Mouse (Mus musculus) cortical plate, adult 2 months (tissue): ENCODE data around the gene Rasgrp2. TPM values are rescaled to one million over a fixed set of nuclear protein-coding genes. Genes with fewer than 3 reads are reported as not detected.
A peak's percentile ranks its signal among the peaks of the same experiment; 100 is the strongest.

Experiments used
- H3K27ac ChIP-seq: fragments of 200-500 bp; 2 replicates; pipeline ENCODE4 v1.5.1; 2012; ENCODE audit warnings: low read length, control low read depth, inconsistent platforms; ENCODE audit not compliant: insufficient read depth
- H3K4me1 ChIP-seq: fragments of 200-500 bp; 2 replicates; pipeline ENCODE4 v1.6.1; 2011; ENCODE audit warnings: low read length; ENCODE audit not compliant: control insufficient read depth, insufficient read depth
- H3K4me3 ChIP-seq: fragments of 200-500 bp; 2 replicates; pipeline ENCODE4 v1.5.1; 2011; ENCODE audit warnings: mild to moderate bottlenecking, low read length, control low read depth; ENCODE audit not compliant: insufficient read depth
- CTCF ChIP-seq: fragments of 200-500 bp; IDR thresholded peaks from 2 replicates; pipeline ENCODE4 v1.5.1; 2011; ENCODE audit warnings: mild to moderate bottlenecking, control low read depth, low read length; ENCODE audit not compliant: insufficient read depth; ENCODE audit errors: extremely low read depth
- POLR2A ChIP-seq: fragments of 200-500 bp; IDR thresholded peaks from 2 replicates; pipeline ENCODE4 v1.6.1; 2011; ENCODE audit warnings: mild to moderate bottlenecking, low read length, control low read depth; ENCODE audit not compliant: insufficient read depth; ENCODE audit errors: extremely low read depth
- polyA plus RNA-seq: library from polyadenylated mRNA; depleted of rRNA; stranded (reverse); fragments of >200 nt; gene quantifications from 2 replicates; pipeline ENCODE4 v1.2.3, GENCODE M21; 2012

The Rasgrp2 gene
- polyA plus RNA-seq, 1 experiment = 78.6 TPM

DNA sequence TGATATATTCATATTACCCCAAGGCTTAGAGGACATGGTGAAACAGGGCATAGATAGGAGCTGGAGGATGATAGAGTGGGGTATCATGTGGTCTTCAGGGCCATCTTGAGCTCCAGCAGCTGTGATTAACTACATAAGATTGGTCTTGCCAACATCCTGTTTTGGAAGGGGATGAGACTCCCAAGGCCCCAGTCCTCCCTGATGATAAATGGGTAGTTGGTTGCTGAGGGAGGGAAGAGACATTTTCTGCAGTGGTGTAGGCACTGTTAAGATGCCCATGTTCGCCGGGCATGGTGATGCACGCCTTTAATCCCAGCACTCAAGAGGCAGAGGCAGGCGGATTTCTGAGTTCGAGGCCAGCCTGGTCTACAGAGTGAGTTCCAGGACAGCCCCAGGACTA lies 17.9 kb upstream of the Rasgrp2 start:
- Histone ChIP-seq H3K4me1 (no peaks in the 10 kb centered on the region), H3K4me3 (no peak overlapping the region), H3K27ac (no peak overlapping the region)
- TF ChIP-seq POLR2A = no peak

DNA sequence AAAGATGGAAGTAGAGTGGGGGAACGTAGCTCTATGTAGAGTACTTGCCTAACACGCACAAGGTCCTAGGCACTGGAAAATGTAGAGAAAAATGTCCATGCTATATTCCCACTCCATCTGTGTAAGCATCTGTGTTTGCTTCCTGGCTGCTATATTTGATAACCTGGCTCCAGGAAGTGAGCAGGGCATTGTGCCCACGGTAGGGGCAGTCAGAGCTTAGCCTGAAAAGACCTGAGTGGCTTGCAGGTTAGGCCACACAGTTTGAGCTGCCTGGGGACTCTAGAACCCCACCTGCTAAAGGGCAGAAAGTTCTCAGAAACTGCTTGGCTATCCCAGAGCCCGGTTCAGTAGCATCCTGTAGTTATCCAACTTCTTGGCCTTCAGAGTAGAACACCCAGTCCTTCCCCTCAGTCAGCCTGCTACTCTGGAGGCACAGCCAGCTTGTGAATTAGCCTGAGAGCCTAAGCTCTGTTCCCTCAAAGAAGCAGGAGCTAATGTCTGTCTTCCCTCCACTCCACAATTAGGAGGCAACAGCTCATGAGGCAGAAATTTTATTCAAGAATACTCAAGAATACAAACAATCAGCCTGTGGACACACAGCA lies 16.7 kb upstream of the Rasgrp2 start:
- no peak for TF ChIP-seq POLR2A
- TF ChIP-seq CTCF = no peak
- Histone ChIP-seq H3K4me3 (no peak overlapping the region), H3K27ac (no peak overlapping the region), H3K4me1 (no peaks in the 10 kb centered on the region)

DNA sequence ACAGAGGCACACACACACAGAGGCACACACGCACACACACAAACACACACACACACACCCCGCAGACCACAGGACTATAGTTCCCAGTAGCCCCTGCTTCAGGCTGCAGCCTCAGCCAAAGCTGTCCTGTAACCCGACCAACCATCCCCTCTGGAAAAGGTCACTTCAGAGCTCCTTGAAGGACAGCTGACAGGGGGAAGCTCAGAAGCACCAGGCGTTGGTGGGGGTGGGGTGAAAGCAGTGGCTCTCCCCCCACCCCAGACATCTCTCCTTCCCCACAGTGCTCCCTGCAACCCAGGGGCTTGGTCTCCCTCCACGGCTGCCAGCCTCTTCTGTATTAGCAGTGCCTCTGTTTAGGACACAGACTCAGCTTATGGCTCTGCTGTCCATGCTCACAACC lies 15.7 kb upstream of the Rasgrp2 start:
- Histone ChIP-seq H3K4me1 (no peaks in the 10 kb centered on the region), H3K27ac (no peak overlapping the region), H3K4me3 (no peak overlapping the region)
- TF ChIP-seq POLR2A (no peak), CTCF (no peak)

DNA sequence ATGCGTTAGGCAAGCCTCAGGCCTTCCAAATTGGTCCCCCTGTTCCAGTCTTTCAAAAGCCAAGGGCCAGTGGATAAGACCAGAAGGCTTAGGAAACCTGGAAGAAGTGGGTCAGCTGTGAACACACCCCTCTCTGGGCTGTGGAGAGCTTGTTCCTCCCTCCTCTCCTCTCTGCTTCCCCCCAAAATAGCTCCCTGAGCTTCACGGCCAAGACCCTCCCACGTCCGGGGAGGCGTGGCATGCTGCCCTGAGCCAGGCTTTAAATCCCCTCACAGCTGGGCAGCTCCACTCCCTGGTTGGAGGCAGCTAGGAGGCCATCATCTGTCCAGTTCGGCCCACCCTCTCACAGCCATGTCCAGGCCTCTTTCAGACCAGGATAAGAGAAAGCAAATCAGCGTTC lies 15.0 kb upstream of the Rasgrp2 start, which contains the start of gene Pygm:
Gene Pygm (plus strand): TSS at position 272 of the 400 bp plus-strand sequence.
- TF ChIP-seq CTCF = no peak
- peak; percentile 63; the same call in 1 of the 2 replicates for TF ChIP-seq POLR2A
- Histone ChIP-seq H3K4me1 (no peaks in the 10 kb centered on the region), H3K4me3 (no peak within 1 kb of the TSS), H3K27ac (no peak within 1 kb of the TSS)

DNA sequence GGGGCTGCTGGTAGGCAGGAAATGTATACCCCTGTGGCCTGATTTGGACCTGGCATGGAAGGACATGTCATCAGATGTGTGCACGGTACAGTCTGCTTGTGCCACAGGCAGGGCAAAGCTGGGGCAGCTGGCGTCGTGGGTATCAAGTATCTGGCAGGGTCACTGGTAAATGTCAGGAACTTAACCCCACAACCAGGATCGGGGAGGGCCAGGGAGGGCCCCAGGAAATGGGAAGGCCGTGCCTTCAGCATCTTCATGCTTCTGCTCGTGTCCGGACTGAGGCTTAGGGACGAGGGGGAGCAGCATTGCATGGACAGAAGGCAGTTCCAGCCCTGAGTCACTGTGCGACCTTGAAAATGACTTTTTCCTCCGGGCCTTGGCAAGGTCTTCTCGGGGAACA lies 14.2 kb upstream of the Rasgrp2 start:
- Histone ChIP-seq H3K4me1 (no peaks in the 10 kb centered on the region), H3K27ac (no peak overlapping the region), H3K4me3 (no peak overlapping the region)
- TF ChIP-seq CTCF = no peak
- no peak for TF ChIP-seq POLR2A

DNA sequence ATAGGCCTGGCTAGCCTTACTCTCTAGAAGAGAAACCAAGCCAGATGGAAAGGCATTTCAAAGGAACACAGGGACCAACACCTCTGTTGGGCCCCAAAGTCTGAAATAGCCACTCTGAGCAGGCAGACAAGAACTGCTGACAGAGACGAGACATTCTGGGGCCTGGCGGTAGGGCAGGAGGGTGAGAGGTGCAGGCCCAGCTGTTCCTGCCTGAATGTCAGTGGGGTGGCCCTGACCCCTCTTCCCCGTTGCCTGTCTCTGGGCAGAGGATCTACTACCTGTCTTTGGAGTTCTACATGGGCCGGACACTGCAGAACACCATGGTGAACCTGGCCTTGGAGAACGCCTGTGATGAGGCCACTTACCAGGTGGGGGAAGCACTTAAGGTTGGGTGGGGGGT lies 13.7 kb upstream of the Rasgrp2 start:
- Histone ChIP-seq H3K4me1 (no peaks in the 10 kb centered on the region), H3K27ac (no peak overlapping the region), H3K4me3 (no peak overlapping the region)
- TF ChIP-seq CTCF (no peak), POLR2A (no peak)

DNA sequence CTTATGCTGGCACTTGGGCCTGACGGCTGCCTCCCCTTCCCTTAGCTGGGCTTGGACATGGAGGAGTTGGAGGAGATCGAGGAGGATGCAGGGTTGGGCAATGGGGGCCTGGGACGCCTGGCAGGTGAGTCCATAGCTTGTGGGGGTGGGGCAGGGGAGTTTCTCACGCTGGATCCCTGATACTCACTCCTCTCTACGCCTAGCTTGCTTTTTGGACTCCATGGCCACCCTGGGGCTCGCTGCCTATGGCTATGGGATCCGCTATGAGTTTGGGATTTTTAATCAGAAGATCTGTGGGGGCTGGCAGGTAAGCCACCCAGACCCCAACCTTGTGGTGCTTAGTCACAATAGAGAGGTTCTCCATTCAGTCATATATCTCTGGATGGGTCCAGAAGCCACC lies 13.3 kb upstream of the Rasgrp2 start:
- no peak for TF ChIP-seq POLR2A
- no peak for TF ChIP-seq CTCF
- no peaks in the 10 kb centered on the region for H3K4me1 ChIP-seq
- H3K4me3 ChIP-seq = no peak overlapping the region
- no peak overlapping the region for H3K27ac ChIP-seq

DNA sequence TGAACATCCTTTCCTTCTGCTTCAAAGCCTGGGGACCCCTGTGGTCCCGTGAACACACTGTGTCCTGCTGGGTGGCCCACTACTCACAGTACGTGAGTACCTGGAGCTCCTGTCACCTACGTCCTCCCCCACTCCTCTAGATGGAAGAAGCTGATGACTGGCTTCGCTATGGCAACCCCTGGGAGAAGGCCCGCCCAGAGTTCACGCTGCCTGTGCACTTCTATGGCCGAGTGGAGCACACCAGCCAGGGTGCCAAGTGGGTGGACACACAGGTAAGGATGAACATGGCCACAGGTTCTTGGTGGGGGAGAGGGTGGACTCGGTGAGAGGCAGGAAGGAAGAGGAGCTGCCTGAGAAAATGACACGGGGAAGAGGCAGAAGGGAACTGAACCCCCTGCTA lies 12.9 kb upstream of the Rasgrp2 start:
- H3K4me1 ChIP-seq = no peaks in the 10 kb centered on the region
- H3K4me3 ChIP-seq = no peak overlapping the region
- H3K27ac ChIP-seq = no peak overlapping the region
- TF ChIP-seq POLR2A = no peak
- no peak for TF ChIP-seq CTCF

DNA sequence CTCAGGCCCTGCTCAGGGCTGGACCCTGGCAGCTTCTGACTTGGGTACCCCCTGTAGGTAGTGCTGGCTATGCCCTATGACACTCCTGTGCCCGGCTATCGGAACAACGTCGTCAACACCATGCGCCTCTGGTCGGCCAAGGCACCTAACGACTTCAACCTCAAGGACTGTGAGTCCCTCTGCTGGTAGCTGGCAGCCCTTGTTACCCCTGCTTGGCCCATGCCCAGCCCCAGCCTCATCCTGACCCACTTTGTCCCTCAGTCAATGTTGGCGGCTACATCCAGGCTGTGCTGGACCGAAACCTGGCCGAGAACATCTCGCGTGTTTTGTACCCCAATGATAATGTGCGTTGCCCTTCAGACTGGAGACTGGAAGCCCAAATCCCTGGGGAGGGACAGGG lies 11.1 kb upstream of the Rasgrp2 start:
- no peak overlapping the region for H3K27ac ChIP-seq
- no peaks in the 10 kb centered on the region for H3K4me1 ChIP-seq
- TF ChIP-seq CTCF (no peak), POLR2A (no peak)
- H3K4me3 ChIP-seq = no peak overlapping the region

DNA sequence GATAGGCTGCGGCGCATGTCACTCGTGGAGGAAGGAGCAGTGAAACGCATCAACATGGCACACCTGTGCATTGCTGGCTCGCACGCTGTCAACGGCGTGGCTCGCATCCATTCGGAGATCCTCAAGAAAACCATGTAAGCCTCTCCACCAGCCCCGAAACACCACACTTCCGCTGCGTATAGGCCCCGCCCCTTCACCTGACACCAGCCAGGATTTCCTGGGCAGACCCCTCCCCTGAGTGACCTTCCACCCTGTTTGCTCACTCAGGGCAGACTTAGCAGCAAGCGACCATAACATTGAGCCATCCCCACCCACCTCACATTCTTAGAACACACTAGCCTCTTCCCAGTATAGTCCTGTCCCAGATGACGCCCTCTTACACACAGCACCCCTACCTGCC lies 9.3 kb upstream of the Rasgrp2 start:
- no peak overlapping the region for H3K27ac ChIP-seq
- no peak for TF ChIP-seq CTCF
- TF ChIP-seq POLR2A = no peak
- peak overlapping the region; percentile 35 for H3K4me3 ChIP-seq
- H3K4me1 ChIP-seq = no peaks in the 10 kb centered on the region

DNA sequence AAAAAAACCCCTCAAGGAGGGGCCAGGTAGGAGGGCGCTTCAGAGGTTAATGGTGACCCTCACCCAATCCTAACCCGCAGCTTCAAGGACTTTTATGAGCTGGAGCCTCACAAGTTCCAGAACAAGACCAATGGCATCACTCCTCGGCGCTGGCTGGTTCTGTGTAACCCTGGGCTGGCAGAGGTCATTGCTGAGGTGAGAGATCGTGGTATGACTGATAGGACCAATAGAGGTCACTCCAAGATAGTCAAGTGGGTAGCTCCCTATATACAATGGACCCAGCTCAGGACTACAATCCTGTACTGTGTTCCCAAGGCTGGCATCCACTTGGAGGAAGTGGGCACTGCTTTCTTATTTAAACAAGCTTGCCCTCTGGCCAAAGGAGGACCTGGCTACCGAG lies 8.9 kb upstream of the Rasgrp2 start:
- no peak overlapping the region for H3K27ac ChIP-seq
- TF ChIP-seq POLR2A (no peak), CTCF (no peak)
- no peaks in the 10 kb centered on the region for H3K4me1 ChIP-seq
- no peak overlapping the region for H3K4me3 ChIP-seq
